ENCODE assay signal across 9 mouse cellular contexts in genomic region chr14:8476606-8477005, GRCm38 (mm10).
A peak's percentile ranks its signal among the peaks of the same experiment; 100 is the strongest.
DNase-seq lines count a peak whose midpoint lies in the region; ATAC-seq lines count a peak whose summit lies in the region.
"Had no signal": no experiment of that assay in that cellular context is flagged by ENCODE, and none has a peak within 500 bp of the region (broad histone marks: within the 10 kb centered on the region; RNA-seq: fewer than 3 reads in every experiment).

No protein-coding gene starts in this region.

- H3K27ac ChIP-seq in limb, embryonic 11.5 days (replicated peaks; ENCODE audit: low read depth, low read length): no peak overlapping the region
- H3K27ac ChIP-seq in limb, embryonic 10.5 days: no peak overlapping the region
- H3K27ac ChIP-seq: intestine, embryonic 15.5 days had no signal

- 64% methylated on average over 3 of the region's 3 CpGs for WGBS in limb, embryonic 11.5 days
- 77% methylated on average over 3 of the region's 3 CpGs for WGBS in limb, embryonic 10.5 days

- H3K4me3 ChIP-seq in limb, embryonic 11.5 days (ENCODE audit: low read depth, low read length): no peak overlapping the region
- no peak overlapping the region for H3K4me3 ChIP-seq in limb, embryonic 10.5 days
- H3K4me3 ChIP-seq: intestine, embryonic 15.5 days had no signal

- no peaks in the 10 kb centered on the region for H3K27me3 ChIP-seq in limb, embryonic 11.5 days (ENCODE audit: control insufficient read depth, insufficient read depth, low read length)
- no peaks in the 10 kb centered on the region for H3K27me3 ChIP-seq in limb, embryonic 10.5 days (ENCODE audit: low read depth, poor library complexity, severe bottlenecking)
- H3K27me3 ChIP-seq: intestine, embryonic 15.5 days had no signal

- peaks cover 4% of the 10 kb centered on the region; the same call in 1 of the 2 replicates for H3K4me1 ChIP-seq in limb, embryonic 11.5 days (ENCODE audit: control insufficient read depth, insufficient read depth, low read length)
- H3K4me1 ChIP-seq in limb, embryonic 10.5 days: peaks cover 33% of the 10 kb centered on the region
- H3K4me1 ChIP-seq: intestine, embryonic 15.5 days had no signal

- H3K36me3 ChIP-seq in limb, embryonic 11.5 days (ENCODE audit: control insufficient read depth, insufficient read depth, low read length): no peaks in the 10 kb centered on the region
- H3K36me3 ChIP-seq in limb, embryonic 10.5 days: no peaks in the 10 kb centered on the region
- H3K36me3 ChIP-seq: intestine, embryonic 15.5 days had no signal

- H3K9ac ChIP-seq in limb, embryonic 11.5 days (ENCODE audit: low read length): no peak overlapping the region
- H3K9ac ChIP-seq: intestine, embryonic 15.5 days had no signal

- no peaks in the 10 kb centered on the region; the same call in 1 of the 2 replicates for H3K9me3 ChIP-seq in limb, embryonic 11.5 days (ENCODE audit: control insufficient read depth, low read length)
- H3K9me3 ChIP-seq in limb, embryonic 10.5 days (replicated peaks): no peaks in the 10 kb centered on the region
- H3K9me3 ChIP-seq: intestine, embryonic 15.5 days had no signal

- DNase-seq in limb, embryonic 11.5 days (ENCODE audit: low spot score): peak; percentile 50
- DNase-seq in limb, embryonic 10.5 days (ENCODE audit: low spot score): no peak
- DNase-seq in brain, embryonic 18.5 days (ENCODE audit: low read depth, low spot score): peak; percentile 54
- DNase-seq in layer of hippocampus, adult 11-12 months (ENCODE audit: low spot score): peak; percentile 81
- DNase-seq in right cerebral cortex, adult 2 months (ENCODE audit: low spot score in 2 of 2): peak; percentile 70 to 75
- no peak for DNase-seq in thymus, adult 18-20 months
- DNase-seq: cerebellum, adult 9-10 months had no signal

- no peak overlapping the region for H3K4me2 ChIP-seq in limb, embryonic 11.5 days (ENCODE audit: low read depth, severe bottlenecking)
- H3K4me2 ChIP-seq: intestine, embryonic 15.5 days had no signal

- ATAC-seq in limb, embryonic 11.5 days (ENCODE audit: insufficient number of reproducible peaks, low FRiP score, low TSS enrichment, low read depth): no peak
- no peak for ATAC-seq in granulocyte monocyte progenitor cell, adult 5-6 weeks (replicated peaks; ENCODE audit: poor library complexity, severe bottlenecking)
- ATAC-seq: intestine, embryonic 15.5 days had no signal

Comparison
In these comparisons a context has a peak if more than half of its experiments do, and no peak if none do; other contexts are left out.
1. DNase-seq: peak in limb, embryonic 11.5 days (single experiment), brain, embryonic 18.5 days (single experiment), layer of hippocampus, adult 11-12 months (single experiment) and right cerebral cortex, adult 2 months (2 of 2); none in limb, embryonic 10.5 days (single experiment) and thymus, adult 18-20 months (0 of 2).